Mouse (Mus musculus) hematopoietic stem cell, adult 5-6 weeks (primary cell): ENCODE results near the gene Klhl30. TPM values are rescaled to one million over a fixed set of nuclear protein-coding genes. Genes with fewer than 3 reads are reported as not detected.
A peak's percentile ranks its signal among the peaks of the same experiment; 100 is the strongest.

Experiments
- ATAC-seq, 2 experiments: fragments of 125-278 bp in 1 of 2; replicated peaks in 1 of 2; 2 replicates each; pipeline ENCODE4 v1.8.0; 2016 to 2017; ENCODE audit warnings: inconsistent platforms in 2 of 2, mild to moderate bottlenecking in 2 of 2, moderate number of reproducible peaks in 2 of 2, low read depth in 1 of 2, moderate TSS enrichment in 1 of 2; ENCODE audit not compliant: low FRiP score in 2 of 2, poor library complexity in 2 of 2, severe bottlenecking in 2 of 2, insufficient read depth in 1 of 2, low TSS enrichment in 1 of 2
- total RNA-seq: library from RNA; stranded (forward); fragments of 172-1452, 232-1000 nt; gene quantifications from 2 replicates; pipeline ENCODE4 v1.2.3, GENCODE M21; 2017

The Klhl30 gene
- total RNA-seq = 0.69 TPM in 2 replicates

DNA sequence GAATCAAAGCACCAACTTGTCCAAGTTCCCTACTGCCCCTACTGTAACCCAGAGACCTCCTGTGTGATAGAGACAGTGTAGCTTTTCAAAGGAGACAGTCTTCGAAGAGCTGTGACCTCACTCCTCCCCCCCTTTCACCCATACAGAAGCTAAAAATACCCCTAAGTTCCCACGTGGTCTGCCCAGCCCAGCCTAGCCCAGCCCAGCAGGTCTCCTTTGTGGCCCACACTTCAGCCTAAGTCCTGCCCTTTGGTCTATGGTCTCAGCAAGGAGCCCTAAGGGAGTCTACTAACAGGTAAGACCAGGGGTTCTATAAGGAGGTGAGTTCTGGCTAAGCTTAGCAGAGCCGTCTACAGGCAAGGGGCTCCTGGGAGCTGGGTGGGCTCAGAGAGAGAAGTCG is at the start of gene Klhl30:
Gene Klhl30 (plus strand): TSS at position 176 of the 400 bp plus-strand sequence.
- no peak for ATAC-seq

DNA sequence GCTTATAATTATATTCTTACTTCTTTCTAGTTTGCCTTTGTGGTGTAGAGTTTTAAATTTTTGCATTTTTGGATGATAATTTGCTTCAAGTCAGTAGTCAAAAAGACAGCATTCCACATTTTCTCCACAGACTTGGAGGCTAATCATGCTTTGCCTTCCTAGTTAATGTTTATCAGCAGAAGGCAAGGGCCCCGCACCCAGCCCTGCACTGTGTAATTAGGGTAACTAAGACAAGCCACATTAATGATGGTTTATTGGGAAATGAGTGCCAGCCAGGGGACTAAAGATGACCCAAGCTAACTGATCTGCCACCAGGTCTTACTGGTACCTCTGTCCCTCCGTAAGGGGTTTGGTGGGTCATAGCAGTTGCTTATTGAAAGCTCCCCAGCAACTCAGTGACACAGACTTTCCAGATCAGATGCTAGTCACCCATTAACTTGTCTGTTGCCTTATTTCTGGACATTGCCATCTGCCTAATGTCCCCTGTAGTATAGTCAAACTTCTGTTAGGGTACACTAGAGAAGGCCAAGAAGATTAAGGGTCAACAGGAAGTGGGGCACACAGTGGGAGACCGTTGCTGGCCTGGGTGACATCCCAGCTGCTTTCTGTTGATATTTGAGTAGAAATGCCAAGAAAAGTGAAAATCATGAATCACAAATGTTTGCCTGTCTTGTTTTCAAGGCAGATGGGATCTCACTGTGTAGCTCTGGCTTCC is 49.5 kb upstream of the Klhl30 start:
- ATAC-seq = no peak

DNA sequence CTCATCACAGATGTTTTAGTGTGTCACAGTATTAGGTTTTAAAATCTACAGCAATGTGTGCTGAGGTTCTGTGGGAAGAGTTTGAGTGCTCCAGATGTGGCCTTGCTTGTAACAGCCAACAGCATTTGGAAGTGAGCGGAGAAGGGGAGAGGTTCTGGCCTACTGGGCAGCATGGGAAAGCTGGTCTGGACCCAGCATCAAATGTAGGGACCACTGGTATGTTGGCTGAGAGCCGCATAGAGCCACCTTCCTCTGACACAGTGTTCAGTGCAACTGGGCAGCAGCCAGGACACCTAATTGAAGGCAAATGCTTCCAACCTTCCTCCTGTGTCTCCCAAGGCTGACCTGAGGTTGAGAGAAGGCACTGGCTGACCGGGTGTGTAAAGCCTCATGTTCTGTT is 48.8 kb upstream of the Klhl30 start:
- no peak for ATAC-seq

DNA sequence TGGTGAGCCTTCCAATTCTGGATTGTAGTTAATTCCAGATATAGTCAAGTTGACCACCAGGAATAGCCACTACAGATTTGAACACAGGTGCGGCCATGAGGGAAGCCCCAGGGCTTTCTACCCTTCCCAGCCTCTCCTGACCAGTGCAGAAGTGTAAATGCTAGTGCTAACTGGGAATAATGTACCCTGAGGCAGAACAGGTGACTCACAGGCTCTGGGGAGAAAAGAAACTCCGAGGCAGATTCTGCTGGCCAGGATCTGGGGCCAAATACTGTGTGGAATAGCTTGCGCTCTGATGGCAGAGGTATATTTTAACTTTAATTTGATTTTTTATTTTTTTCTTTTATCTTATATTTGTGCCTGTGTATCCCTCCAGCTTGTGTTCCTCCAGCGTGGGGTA is 46.2 kb upstream of the Klhl30 start:
- no peak for ATAC-seq

DNA sequence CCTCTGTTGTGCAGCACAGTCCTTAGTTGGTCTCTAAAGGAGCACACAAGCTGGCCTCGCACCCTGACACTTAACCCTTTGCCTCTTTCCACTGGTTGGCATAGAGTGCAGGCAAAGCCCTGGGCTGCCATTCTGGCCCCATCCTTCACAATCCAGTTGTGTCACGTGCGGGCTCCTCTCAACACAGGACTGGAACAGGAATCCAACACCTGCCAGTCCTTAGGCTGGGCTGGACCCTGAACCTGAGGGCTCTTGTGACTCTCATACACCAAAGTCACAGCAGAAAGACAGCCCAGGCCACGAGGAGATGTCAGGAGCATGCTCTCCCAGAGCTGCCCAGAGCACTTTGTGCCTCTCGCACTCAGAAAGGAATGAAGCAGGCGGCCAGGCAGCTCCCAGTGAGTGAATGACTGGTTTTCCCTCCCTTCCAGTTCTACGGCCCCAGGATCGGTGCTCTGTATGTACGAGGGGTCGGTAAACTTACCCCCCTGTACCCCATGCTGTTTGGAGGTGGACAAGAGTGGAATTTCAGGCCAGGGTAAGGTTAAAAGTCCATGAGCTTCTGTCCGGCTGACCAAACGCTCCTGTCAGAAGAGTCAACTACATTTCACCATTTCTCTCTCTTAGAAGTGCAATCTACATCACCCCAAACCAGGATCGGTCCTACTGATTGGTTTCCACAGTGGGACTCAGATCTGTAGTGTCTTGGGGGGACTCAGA is 41.3 kb upstream of the Klhl30 start:
- no peak for ATAC-seq

DNA sequence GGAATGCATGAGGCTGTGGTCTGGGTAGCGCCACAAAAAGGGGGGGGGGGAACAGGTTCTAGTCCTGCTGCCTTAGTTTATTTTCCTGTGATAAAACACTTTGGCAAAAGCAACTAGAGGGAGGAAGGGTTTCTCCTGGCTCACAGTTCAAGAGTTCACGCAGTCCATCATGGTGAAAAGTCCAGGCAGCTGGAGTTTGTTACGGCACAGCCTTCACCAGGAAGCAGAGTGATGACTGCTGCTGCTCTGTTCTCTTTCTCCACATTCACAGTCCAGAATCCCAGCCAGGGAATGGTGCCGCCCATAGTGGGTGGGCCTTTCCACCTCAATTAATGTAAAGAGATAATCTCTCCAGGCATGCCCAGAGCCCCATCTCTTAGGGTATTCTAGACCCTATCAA is 38.5 kb upstream of the Klhl30 start:
- ATAC-seq = no peak

DNA sequence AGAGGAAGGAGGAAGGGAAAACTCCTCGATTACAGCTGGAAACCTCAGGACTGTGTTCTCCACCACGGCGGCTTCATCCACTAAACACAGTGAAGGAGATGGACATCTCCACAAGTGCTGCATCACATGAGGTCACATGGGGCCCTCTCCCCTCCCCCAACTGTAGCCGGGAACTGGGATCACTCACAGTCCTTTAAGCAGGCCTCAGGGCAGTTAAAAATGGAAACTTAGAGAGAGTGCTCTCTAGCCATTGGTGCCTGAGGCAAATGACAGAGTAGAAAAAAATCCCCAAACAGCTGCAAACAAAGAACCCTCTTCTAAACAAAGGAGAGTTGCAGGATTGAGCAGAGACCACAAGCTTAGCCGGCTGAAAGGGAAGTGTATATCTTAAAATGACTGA is 37.6 kb upstream of the Klhl30 start:
- no peak for ATAC-seq

DNA sequence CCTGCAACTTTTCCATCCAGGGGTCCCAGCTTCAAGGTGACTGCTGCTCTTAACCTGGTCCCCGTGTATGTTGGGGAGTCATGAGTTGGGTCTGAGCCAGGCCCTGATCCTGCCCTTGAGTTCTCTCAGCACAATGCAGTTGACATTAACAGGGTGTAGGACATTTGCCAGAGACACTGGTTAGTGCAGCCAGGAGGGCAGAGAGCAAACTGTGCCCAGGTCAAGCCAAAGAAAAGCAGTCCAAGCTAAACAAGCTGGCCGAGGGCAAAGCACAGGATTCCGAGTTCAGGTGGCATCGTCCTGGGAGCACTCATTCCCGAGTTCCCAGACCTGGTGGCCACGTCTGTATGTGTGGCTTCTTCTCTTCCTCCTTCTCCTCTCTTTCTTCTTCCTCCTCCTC is 33.2 kb upstream of the Klhl30 start:
- no peak for ATAC-seq

DNA sequence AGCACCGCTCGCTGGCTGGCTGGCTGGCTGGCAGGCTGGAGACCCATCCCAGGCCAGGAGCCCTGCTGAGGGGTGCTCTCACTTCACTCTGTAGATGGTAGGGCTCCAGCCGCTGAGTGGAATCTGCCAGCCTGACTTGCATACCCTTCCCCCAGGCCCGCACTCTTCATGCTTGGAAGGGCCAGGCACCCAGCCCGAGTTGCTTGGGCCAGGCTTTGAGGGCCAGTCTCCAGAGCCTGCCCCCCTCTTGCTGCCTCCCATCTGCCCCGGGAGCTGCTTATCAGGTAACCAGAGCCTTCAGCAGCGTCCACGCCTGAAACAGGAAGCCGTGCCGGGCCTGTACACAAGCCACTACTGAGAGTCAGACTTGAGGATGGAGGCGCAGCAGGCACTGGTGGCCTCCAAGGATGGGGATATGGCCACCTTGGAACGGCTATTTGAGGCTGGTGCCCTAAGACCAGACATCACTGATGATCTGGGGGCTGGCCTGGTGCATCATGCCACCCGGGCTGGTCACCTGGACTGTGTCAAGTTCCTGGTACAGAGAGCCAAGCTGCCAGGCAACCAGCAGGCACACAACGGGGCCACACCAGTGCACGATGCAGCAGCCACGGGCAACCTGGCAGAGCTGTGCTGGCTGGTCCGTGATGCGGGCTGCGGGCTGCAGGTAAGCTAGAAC is 28.9 kb upstream of the Klhl30 start, which contains the start of gene Espnl:
Gene Espnl (plus strand): TSS at position 316 of the 679 bp plus-strand sequence.
- ATAC-seq = peak; percentile 49 to 55

DNA sequence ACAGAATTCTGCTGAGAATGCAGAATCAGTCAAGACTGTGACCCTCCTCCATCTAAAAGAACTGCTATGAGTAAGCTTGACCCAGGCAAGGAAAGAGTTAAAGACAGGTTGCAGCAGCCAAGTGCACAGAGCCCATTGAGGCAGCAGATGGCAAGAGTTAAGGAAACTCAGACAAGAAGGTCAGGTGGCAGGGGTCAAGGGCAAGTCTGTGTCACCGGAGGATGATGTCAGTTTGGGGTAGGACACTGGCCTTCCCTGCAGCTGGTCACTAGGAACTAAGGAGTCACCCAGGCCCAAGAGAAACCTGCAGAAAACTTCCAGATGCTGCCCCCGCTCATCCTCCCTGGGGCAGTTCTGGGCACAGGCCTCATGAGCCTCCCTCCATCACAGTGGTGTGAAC is 26.2 kb upstream of the Klhl30 start:
- no peak for ATAC-seq

DNA sequence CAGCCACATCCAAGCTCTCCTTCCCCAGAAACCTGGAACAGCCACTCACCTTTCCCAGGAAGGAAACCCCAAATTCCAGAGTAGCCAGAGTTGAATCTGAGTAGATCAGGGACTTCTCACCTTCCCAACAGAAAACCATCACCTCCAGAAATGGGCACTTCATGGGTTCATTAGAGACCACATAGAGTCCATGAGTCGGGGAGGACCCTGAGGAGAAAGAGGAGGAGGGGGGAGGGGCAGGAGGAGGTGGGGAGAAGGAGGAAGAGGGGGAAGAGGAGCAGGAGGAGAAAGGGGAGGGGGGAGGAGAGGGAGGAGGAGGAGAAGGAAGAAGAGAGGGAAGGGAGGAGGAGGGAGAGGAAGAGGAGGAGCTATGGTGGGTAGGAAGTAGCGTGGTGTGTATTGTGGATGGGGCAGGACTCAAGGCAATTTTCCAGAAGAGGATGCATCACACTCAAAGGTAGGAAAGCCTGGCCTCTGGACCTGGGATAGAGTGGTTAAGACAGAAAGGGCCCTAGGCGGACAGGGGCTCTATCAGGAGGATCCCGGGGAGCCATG is 25.3 kb upstream of the Klhl30 start:
- ATAC-seq = no peak

DNA sequence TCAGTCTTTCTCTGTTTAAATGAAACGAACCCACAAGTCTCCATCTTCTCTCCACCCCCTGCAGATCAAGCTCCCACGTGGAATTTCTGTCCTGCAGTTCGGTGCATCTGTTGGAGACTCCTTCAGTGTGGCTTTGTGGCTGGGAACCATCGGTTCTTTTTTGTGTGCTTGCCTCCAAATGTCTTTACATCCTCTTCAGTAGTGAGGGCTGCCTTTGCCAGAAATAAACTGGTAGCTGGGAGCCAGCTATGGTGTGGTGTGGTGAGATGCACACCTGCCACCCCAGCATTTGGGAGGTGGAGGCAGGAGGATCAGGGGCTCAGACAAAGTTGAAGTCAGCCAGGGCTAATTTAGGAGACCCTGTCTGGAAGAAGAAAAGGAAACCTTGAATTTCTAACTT is 18.7 kb upstream of the Klhl30 start:
- no peak for ATAC-seq

DNA sequence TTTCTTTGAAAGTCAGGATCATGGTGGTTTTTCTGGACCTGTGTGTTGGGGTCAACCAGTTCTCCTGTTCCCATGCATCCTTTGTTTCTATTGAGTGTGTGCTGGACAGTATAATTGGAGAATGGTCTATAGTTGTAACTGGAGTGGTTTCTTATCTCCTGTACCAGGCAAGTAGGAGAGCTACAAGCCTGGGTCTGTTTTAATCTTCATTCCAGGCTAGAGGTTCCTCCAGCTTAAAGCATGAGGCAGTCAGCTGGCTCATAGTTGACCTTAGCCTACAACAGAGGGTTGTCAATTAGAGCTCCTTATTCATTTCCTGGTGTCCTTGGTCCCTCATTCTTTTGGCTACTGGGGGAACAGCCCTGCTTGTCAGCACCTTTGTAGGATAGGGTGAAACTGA is 17.2 kb upstream of the Klhl30 start:
- ATAC-seq = no peak

DNA sequence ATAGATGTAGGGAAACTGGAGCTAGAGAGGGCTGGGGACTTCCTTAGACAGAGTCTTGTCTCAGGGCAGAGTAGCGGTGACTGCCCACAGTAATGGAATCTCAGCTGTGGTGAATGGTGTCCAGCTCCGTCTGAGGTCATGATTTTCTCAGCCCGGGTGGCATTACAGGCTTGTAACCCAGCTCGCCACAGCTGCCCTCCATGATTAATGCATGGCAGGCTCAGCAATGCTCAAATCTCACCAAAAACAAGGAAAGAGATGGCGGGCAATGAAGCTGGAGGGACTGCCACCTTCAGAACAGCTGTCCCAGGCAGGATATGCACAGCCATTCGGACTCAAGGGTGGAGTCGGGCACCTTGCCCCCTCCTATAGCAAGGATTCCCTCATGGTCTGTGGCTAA is 13.5 kb upstream of the Klhl30 start:
- ATAC-seq = no peak

DNA sequence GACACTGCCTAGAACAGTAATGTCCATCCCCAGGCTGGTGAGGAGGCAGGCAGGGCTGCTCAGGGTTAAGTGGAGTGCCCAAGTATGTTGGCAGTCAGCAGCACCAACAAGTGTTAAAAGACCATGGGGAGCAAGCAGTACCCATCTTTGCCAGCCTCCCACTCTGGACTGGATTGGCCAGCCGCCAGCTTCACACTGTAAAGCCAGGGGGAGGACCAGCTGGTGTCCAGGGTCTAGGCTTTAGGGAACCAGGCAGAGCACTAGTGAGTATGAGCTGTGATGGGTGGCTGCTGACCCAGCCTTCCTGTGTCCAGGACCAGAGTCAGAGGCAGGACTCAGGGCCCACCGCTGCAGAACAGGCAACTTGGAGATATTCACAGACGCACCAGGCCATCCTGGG is 6.8 kb upstream of the Klhl30 start:
- ATAC-seq = no peak

DNA sequence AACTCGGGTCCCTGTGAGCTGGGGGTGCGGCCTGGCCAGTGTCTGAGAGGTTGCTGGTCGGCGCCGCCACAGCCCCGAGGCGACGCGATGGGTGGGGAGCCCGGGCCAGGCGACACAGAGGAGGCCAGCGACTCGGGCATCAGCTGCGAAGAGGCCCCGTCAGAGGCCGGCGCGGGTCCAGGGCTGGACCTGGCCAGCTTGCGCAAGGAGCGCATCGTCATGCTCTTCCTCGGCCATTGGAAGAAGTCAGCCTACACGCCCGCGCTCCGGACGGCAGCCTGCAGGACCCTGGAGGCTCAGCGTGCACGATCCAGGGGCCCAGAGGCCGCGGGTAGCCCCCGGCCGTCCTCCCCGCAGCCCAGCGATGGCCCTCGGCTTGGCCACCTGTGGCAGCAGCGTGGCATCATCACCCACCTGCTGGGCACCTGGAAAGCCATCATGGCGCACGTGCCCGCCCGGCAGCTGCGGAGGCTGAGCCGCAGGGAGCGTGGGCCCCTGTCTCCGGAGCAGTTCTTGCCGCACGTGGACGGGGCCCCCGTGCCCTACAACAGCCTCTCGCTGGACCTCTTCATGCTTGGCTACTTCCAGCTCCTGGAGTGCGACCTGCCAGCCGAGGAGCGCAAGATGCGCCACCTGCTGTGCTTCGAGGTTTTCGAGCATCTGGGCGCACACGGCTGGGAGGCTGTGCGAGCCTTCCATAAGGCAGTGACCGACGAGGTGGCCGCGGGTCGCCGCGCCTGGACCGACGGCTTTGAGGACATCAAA is 5.7 kb upstream of the Klhl30 start:
- no peak for ATAC-seq

DNA sequence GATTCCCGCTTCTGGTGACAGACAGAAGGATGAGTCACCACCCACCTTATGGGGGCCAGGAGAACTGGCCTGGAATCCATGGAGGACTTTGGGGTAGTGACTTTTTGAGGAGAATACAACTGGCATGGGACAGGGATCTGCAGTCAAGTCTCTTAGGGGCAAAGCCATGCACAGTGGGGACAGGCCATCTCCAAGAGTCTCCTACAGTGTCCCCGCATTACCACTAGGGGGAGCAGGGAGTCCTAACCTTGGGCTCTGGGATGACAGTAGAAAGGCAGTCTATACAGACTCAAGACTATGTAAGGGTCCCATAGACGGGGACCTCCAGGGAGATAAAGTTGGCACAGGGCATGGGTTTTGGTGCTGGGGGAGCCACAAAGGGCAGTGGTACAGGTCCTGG is 3.9 kb upstream of the Klhl30 start:
- ATAC-seq = peak; percentile 71 to 87
